Mouse (Mus musculus) adrenal gland, postnatal 10 days (tissue): ENCODE measurements at regions not wholly inside any gene's neighbourhood (a gene's known extent, or its start where the extent isn't known, plus 50 kb on each side); places are given as distances from the start of the nearest gene placed in this dataset.
"Not testable (repeated sequence)": the region's sequence is repeated elsewhere in the genome, so short reads cannot be mapped to it uniquely, and the experiment has no call there.

Experiments
- DNase-seq: peaks from one replicate; pipeline ENCODE4 v3.0.0; 2021; ENCODE audit warnings: mixed read lengths

GRCm38 (mm10) chr11:16559001-16559699 is 50.9 kb upstream of the Sec61g start:
- DNase-seq: peak; percentile 23

GRCm38 (mm10) chr11:16561727-16562126 is 53.4 kb upstream of the Sec61g start:
- DNase-seq: no peak

DNA sequence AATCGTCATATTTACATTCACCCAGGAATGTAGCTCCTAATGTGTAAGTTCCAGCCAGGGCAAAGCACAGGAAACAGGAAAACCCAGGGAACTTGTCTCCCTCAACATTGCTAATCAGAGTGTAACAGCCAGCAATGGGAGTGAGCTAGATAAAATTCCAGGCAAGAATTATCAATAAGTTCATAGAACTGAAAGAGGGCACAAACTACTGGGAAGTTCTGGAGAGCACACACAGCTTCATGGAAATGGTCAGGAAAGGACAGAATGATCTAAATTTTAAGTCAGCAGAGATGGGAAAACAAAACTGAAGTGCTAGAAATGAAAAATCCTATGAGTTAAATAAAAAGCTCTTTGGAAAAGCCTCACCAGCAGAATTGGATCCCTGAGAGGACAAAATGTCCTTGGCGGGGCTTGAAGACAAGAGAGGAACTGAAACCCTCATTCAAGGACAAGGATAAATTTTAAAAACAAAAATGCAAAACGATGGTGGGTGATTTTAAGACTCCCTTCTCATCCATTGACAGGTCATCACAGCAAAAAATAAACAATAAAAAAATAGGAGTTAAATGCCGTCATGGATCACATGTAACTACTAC is 80.9 kb upstream of the Sec61g start:
- DNase-seq: no peak

DNA sequence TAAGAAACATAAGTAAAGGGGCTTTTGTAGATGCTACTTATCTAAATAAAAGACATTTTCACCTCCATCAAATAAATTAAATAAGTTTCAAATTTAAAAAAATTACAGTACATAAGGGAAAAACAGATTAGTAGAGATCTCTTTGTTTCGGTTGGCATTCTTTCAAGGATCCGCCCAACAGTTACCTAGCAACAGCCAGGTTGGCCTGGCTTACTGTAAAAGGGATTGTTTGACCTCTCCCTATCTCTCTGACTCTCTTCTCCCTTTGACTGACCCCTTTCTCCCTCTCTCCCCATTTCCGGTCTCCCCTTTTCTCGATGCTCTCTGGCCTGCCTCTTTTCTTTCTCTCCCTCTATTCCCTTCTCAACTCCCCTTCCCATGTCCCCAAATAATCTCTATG is 82.3 kb upstream of the Sec61g start:
- no peak for DNase-seq

DNA sequence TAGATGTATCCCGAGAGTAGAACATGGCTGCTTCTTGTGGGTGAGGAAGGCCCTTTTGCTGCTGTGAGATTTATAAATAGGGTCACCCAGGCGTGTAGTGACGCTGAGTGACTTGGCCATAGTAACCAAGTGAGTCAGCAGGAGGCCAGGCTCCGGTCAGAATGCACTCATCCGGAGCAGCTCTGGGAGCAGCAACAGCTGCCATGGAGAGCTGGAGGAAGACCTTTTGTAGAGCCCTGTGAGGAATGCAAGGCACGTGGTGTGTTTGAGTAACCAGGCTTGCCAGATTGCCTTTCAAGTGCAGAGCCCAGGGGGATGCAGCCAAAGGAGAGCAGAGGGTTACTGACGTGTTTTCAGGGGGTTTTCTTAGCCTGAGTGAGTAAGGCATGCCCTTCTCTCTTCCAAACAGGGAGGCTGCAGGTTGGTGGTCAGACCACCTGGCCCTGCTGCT is 83.2 kb upstream of the Sec61g start:
- peak; percentile 66 for DNase-seq

GRCm38 (mm10) chr11:16592006-16592405 is 83.7 kb upstream of the Sec61g start:
- DNase-seq: no peak

DNA sequence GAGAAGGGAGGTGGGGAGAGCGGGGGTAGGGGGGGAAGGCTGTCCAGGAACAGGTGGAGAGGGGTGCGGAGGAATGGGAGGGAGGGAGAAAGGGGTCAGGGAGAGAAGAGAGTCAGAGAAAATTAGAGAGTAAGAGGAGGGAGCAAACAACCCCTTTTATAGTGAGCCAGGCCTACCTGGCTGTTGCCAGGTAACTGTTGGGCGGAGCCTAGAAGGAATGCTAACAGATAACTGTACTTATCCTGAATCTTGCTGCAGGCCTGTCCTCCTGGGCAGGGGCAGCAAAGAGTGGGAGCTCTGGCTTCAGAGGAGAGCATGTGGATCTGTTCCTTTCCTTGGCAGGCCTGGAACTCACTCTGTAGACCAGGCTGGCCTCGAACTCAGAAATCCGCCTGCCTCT is 84.5 kb upstream of the Sec61g start:
- DNase-seq: no peak

DNA sequence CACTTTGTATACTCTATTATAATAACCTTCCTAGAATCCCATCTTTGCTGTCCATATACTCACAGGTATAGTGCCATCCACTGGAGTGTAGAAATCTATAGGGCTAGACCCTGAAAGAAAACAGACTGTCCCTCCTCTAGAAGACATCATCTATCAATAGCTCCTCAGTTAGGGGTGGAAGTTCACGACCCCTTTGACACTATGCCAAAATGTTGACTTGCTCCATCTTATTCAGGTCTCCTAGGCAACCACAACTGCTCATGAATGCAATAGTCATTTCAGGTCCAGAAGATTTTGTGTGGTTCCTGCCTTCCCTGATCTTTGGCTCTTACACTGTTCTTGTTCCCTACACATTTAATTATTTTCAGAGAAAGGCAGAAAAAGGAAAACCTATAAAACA is 86.5 kb upstream of the Sec61g start:
- no peak for DNase-seq

GRCm38 (mm10) chr11:16597038-16597830 is 89.0 kb upstream of the Sec61g start:
- no peak for DNase-seq

DNA sequence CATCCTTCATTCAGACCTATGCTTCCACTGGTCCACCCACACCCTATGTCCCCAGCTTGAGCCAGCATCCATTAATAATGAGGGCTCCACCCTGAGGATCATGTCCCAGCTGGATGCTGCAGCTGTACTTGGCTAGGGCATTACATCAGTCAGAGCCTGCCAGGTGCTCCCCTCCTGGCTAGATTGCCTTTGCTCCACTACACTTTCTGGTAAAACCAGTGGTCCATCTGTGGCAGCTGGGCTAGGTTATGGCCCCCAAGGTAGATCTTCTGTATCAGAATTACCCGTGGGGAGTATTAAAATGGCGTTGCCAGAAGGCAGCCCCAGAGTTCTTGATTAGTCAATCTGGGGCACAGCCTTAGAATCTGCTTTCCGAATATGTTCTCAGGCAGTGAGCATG is 94.7 kb upstream of the Sec61g start:
- no peak for DNase-seq

GRCm38 (mm10) chr11:16606435-16607214 is 98.3 kb upstream of the Sec61g start:
- no peak for DNase-seq

DNA sequence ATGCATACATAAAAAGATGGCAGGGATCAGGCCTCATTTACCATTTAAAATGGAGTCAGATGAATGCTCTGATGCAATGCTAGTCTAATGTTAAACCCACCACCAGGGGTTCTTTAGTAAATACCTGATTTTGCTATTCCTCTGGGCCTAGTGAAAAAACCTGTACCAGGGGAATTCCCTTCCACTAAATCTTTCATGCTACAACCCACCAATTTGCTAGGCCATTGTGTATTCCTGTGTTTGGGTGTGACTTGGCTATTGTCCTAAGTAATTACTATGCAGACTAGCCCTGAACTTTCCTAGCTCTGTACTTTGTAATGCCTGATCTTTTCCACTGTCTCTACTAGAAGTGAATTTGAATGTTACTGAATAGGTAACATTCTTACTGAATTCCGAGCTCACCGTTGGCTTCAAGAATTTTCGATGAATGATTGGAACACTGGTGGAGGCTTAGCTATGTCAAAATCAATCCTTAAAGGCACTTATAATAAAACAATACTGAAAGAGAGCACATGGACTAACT is 99.7 kb upstream of the Sec61g start:
- not testable (repeated sequence) for DNase-seq

- DNase-seq: no peak
Measured at GRCm38 (mm10) chr11:16611741-16612140, 103.5 kb upstream of the Sec61g start.

DNA sequence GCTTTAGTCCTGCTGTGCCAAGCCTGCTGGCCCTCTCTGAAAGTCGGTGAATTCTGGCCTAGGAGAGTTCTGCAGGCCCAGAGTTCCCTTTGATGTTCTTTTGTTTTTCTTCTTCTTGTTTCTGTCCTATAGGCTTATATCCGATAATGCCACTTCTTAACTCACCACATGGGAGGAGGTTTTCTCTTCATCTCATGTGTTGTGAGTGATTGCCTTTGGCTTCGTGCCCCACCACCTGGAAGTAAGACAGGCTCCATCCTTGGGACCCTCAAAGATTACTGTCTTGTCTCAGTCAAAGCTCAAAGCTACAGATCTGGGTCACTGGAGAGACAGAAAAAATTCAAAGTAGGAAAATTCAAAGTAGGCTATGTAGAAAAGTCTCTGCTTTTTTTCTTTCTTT is 104.2 kb upstream of the Sec61g start:
- no peak for DNase-seq

DNA sequence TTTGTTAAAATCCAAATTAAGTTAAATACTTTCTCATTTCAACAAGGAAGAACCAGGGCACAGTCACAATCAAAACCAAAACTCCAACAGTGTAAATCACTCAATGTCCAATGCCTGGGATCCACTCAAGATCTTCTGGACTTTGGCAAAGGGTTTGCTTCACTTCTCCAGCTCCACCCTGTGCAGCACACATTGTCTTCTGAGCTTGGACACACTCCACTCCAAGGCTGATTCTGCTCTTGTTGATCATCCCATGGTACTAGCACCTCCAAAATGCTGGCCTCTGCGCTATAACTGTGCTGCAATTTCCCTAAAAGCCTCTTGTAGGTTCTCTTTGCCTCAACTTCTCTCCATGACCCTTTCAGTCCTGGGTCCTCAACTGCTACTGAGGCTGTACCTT is 111.5 kb upstream of the Sec61g start:
- no peak for DNase-seq

GRCm38 (mm10) chr11:16623694-16624093 is 115.4 kb upstream of the Sec61g start:
- no peak for DNase-seq

GRCm38 (mm10) chr11:16627294-16628085 is 119.2 kb upstream of the Sec61g start:
- DNase-seq: no peak

GRCm38 (mm10) chr11:16629410-16630129 is 121.3 kb upstream of the Sec61g start:
- DNase-seq: no peak

DNA sequence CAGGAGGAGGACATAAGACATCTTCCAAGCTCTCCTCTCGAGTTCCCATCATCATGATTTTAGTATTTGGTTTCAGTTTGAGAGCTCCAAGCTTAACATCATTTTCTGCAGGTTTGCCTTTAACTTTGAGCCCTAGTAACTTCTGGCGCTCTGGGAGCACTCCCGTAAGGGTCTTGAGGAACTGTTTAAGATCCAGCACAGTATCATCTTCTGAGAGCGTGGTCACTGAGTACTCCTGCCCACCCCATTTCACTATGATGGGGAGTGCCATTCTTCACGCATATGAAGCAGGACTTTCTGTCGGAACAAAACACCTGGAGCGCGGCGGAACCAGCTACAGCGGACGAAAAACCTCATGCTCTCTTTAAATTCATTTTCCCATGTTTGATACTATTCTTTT is 116.2 kb upstream of the Egfr start:
- DNase-seq: not testable (repeated sequence)

DNA sequence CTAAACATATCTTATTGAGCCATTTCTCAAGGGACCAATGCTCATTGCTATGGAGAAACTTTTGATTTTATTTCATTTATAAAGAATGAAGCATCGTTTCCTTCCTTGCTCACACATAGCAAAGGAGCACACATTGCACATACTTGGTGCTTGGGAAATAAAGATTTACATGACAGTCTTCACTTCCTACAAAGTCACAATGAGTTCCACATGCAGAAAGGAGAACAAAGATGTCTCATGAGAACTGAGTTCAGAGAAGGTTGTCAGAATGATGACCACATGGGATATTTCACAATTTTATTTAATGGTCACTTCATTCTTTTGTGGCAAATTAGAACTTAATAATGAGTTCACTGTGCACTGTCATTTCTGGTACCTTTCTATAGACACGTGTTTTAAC is 114.3 kb upstream of the Egfr start:
- no peak for DNase-seq

DNA sequence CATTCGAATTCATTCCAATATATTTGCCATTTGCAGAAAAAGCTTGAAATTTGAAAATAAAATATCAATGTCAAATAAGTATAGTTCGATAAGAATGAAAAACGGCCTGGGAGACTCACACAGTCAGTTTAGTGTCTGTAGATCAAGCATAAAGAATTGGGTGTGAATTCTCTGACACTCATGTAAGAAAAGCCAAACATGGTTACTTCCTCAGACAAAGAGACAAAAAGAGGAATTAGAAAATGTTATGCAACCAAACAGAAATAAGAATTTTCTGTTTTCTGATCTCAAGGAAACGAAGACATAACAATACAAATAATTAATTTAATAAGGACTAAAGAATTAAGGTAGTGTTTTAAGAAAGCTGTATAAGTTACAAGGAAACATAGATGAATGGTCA is 113.7 kb upstream of the Egfr start:
- DNase-seq: no peak
